Mouse (Mus musculus) sigmoid colon, adult 10 weeks (tissue): ENCODE results near the gene Dbnl. TPM values are rescaled to one million over a fixed set of nuclear protein-coding genes. Genes with fewer than 3 reads are reported as not detected.

Source experiments
- polyA plus RNA-seq: library from polyadenylated mRNA; stranded (reverse); fragments of 350-450 nt; fragmentation: Illumina TruSeq; extraction: RNeasy Lipid Tissue Mini Kit (QIAGEN cat#74804); gene quantifications from one replicate; pipeline ENCODE4 v1.2.3, GENCODE M21; 2014; ENCODE audit warnings: low read depth, low replicate concordance

The Dbnl gene
- polyA plus RNA-seq: 5.0 TPM

GRCm38 (mm10) chr11:5788056-5789014 lies at the start of gene Dbnl:
Gene Dbnl, plus strand, starts transcription at chr11:5788488.

GRCm38 (mm10) chr11:5761820-5762632 lies 26.3 kb upstream of the Dbnl start, which contains the start of gene Urgcp:
Gene Urgcp, minus strand, starts transcription at chr11:5762376.

DNA sequence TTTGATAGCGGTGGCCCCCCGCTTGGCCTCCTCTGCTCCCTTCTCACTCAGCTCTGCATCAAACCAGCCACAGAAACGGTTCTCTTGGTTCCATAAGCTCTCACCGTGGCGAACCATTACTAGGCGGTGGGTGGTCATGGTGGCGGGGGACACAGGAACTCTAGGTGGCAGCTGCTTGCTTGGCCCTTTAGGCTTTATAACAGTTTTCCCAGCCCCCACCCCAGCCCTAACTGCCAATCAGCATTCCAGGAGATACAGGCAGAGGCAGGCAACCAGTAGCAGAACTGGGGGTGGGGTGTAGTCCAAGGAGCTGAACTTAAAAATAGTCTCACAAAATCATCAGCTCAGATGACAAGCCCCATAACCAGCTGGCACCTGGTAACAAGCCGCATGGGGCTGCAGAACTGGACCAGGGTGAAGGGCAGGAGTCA lies 15.3 kb downstream of the Dbnl start, which contains the start of gene Pgam2:
Gene Pgam2 (minus strand): TSS at position 183 of the 431 bp plus-strand sequence.

GRCm38 (mm10) chr11:5837251-5838246 lies 49.3 kb downstream of the Dbnl start, which contains the start of gene Polm:
Gene Polm, minus strand, starts transcription at chr11:5838016.

Other genes with a start within 250 kb of the Dbnl start
- gene Ccdc117, start 246.3 kb upstream of the Dbnl start, polyA plus RNA-seq: 37.9 TPM
- gene Ankrd36, start 218.8 kb upstream of the Dbnl start, polyA plus RNA-seq: not detected
- 6.9 TPM for gene Mrps24, start 72.8 kb upstream of the Dbnl start, polyA plus RNA-seq
- 6.7 TPM for gene Urgcp, start 26.1 kb upstream of the Dbnl start, polyA plus RNA-seq
- gene Pgam2, start 15.2 kb downstream of the Dbnl start, polyA plus RNA-seq: not detected
- gene Polm, start 49.5 kb downstream of the Dbnl start, polyA plus RNA-seq: 1.7 TPM
- gene Aebp1, start 73.5 kb downstream of the Dbnl start, polyA plus RNA-seq: 0.88 TPM
- gene Pold2, start 89.8 kb downstream of the Dbnl start, polyA plus RNA-seq: 0.25 TPM
- gene Myl7, start 110.3 kb downstream of the Dbnl start, polyA plus RNA-seq: not detected
- gene Gck, start 161.6 kb downstream of the Dbnl start, polyA plus RNA-seq: not detected
- 42.2 TPM for gene Ykt6, start 167.2 kb downstream of the Dbnl start, polyA plus RNA-seq